Mouse (Mus musculus) MEL (cell line): ENCODE results near the gene Ppp4r3a. TPM values are rescaled to one million over a fixed set of nuclear protein-coding genes. Genes with fewer than 3 reads are reported as not detected.

Source experiments
- DNase-seq: peaks from one replicate; pipeline ENCODE4 v3.0.0; 2011; ENCODE audit warnings: low read depth, low spot score
- H3K27ac ChIP-seq: 2 replicates; pipeline ENCODE4 v1.5.1; 2012; ENCODE audit warnings: low read depth, mild to moderate bottlenecking, control low read depth, low read length, moderate library complexity; ENCODE audit not compliant: control insufficient read depth
- H3K27me3 ChIP-seq, 2 experiments: fragments of 150-350 bp in 1 of 2; sonication (generic) in 1 of 2; 2 replicates each; pipeline ENCODE4 v1.6.1; 2012; ENCODE audit warnings: low read length in 2 of 2, mild to moderate bottlenecking in 2 of 2, improper control_type of control experiment in 1 of 2, moderate library complexity in 1 of 2; ENCODE audit not compliant: insufficient read depth in 2 of 2, control insufficient read depth in 1 of 2
- H3K36me3 ChIP-seq, 2 experiments: 2 replicates each; pipeline ENCODE4 v1.6.1; 2012 to 2014; ENCODE audit warnings: low read length in 2 of 2, improper control_type of control experiment in 1 of 2, inconsistent platforms in 1 of 2, mild to moderate bottlenecking in 1 of 2; ENCODE audit not compliant: insufficient read depth in 2 of 2, control insufficient read depth in 1 of 2
- H3K4me1 ChIP-seq, 2 experiments: fragments of 150-350 bp in 1 of 2; sonication (generic) in 1 of 2; 2 replicates each; pipeline ENCODE4 v1.6.1; 2012; ENCODE audit warnings: low read length in 2 of 2, improper control_type of control experiment in 1 of 2, mild to moderate bottlenecking in 1 of 2; ENCODE audit not compliant: insufficient read depth in 2 of 2, control insufficient read depth in 1 of 2
- H3K4me3 ChIP-seq, 2 experiments: fragments of 150-350 bp in 1 of 2; sonication (generic) in 1 of 2; 2 replicates each; pipeline ENCODE4 v1.5.1; 2012; ENCODE audit warnings: low read depth in 2 of 2, low read length in 2 of 2, mild to moderate bottlenecking in 2 of 2, moderate library complexity in 2 of 2, control low read depth in 1 of 2, improper control_type of control experiment in 1 of 2; ENCODE audit not compliant: control insufficient read depth in 1 of 2, insufficient read depth in 1 of 2
- H3K79me2 ChIP-seq: 2 replicates; pipeline ENCODE4 v1.6.1; 2012; ENCODE audit warnings: mild to moderate bottlenecking, low read length, moderate library complexity; ENCODE audit not compliant: control insufficient read depth, poor library complexity, insufficient read depth
- H3K9ac ChIP-seq: 2 replicates; pipeline ENCODE4 v1.6.1; 2012; ENCODE audit warnings: low read depth, mild to moderate bottlenecking, control low read depth, low read length, moderate library complexity; ENCODE audit not compliant: control insufficient read depth, poor library complexity, severe bottlenecking
- H3K9me3 ChIP-seq: fragments of 150-350 bp; sonication (generic); replicated peaks from 2 replicates; pipeline ENCODE4 v1.6.1; 2012; ENCODE audit warnings: mild to moderate bottlenecking, low read length, improper control_type of control experiment, moderate library complexity; ENCODE audit not compliant: insufficient read depth
- BHLHE40 ChIP-seq: IDR thresholded peaks from 2 replicates; pipeline ENCODE4 v1.6.1; 2012; ENCODE audit warnings: low read depth, mild to moderate bottlenecking, inconsistent platforms, low read length, improper control_type of control experiment, borderline replicate concordance
- CHD2 ChIP-seq: IDR thresholded peaks from 2 replicates; pipeline ENCODE4 v1.6.1; 2011; ENCODE audit warnings: low read length, improper control_type of control experiment
- CTCF ChIP-seq, 3 experiments: IDR thresholded peaks in 2 of 3; conservative IDR thresholded peaks in 1 of 3; 2 replicates each; pipeline ENCODE4 v1.5.1; 2011 to 2012; ENCODE audit warnings: low read length in 3 of 3, low read depth in 2 of 3, mild to moderate bottlenecking in 2 of 3, improper control_type of control experiment in 1 of 3, inconsistent platforms in 1 of 3, mixed read lengths in 1 of 3, moderate library complexity in 1 of 3; ENCODE audit not compliant: control insufficient read depth in 1 of 3, insufficient read depth in 1 of 3, poor library complexity in 1 of 3, severe bottlenecking in 1 of 3
- E2F4 ChIP-seq: IDR thresholded peaks from 2 replicates; pipeline ENCODE4 v1.6.1; 2011; ENCODE audit warnings: low read depth, low read length, improper control_type of control experiment, borderline replicate concordance
- ELF1 ChIP-seq: IDR thresholded peaks from 2 replicates; pipeline ENCODE4 v1.6.1; 2014; ENCODE audit warnings: low read depth, mild to moderate bottlenecking, inconsistent platforms, low read length, improper control_type of control experiment, moderate library complexity
- EP300 ChIP-seq, 2 experiments: IDR thresholded peaks; 2 replicates each; pipeline ENCODE4 v1.6.1; 2011; ENCODE audit warnings: improper control_type of control experiment in 2 of 2, low read length in 2 of 2, low read depth in 1 of 2, mild to moderate bottlenecking in 1 of 2
- ETS1 ChIP-seq: IDR thresholded peaks from 2 replicates; pipeline ENCODE4 v1.6.1; 2012; ENCODE audit warnings: low read depth, mild to moderate bottlenecking, inconsistent platforms, low read length, improper control_type of control experiment, moderate library complexity
- GABPA ChIP-seq: IDR thresholded peaks from 2 replicates; pipeline ENCODE4 v1.6.1; 2012; ENCODE audit warnings: low read depth, mild to moderate bottlenecking, inconsistent platforms, low read length, improper control_type of control experiment, moderate library complexity
- GATA1 ChIP-seq: IDR thresholded peaks from 2 replicates; pipeline ENCODE4 v1.6.1; 2011; ENCODE audit warnings: low read depth, low read length, improper control_type of control experiment
- JUND ChIP-seq: IDR thresholded peaks from 2 replicates; pipeline ENCODE4 v1.6.1; 2011; ENCODE audit warnings: low read depth, mild to moderate bottlenecking, improper control_type of control experiment, low read length
- KAT2A ChIP-seq: conservative IDR thresholded peaks from 2 replicates; pipeline ENCODE4 v1.6.1; 2012; ENCODE audit warnings: low read depth, low read length, improper control_type of control experiment, inconsistent platforms
- MAFK ChIP-seq: IDR thresholded peaks from 2 replicates; pipeline ENCODE4 v1.6.1; 2011; ENCODE audit warnings: low read depth, mild to moderate bottlenecking, low read length, improper control_type of control experiment, borderline replicate concordance
- MAX ChIP-seq: IDR thresholded peaks from 2 replicates; pipeline ENCODE4 v1.6.1; 2011; ENCODE audit warnings: low read length, improper control_type of control experiment
- MEF2A ChIP-seq: IDR thresholded peaks from 2 replicates; pipeline ENCODE4 v1.6.1; 2014; ENCODE audit warnings: low read depth, mild to moderate bottlenecking, inconsistent platforms, low read length, improper control_type of control experiment; ENCODE audit not compliant: poor library complexity, insufficient replicate concordance, severe bottlenecking; ENCODE audit errors: extremely low read depth
- MXI1 ChIP-seq: IDR thresholded peaks from 2 replicates; pipeline ENCODE4 v1.6.1; 2011; ENCODE audit warnings: mild to moderate bottlenecking, low read depth, low read length, improper control_type of control experiment
- MYC ChIP-seq: IDR thresholded peaks from 2 replicates; pipeline ENCODE4 v1.6.1; 2011; ENCODE audit warnings: low read depth, mild to moderate bottlenecking, low read length, improper control_type of control experiment, moderate library complexity
- NELFE ChIP-seq: IDR thresholded peaks from 2 replicates; pipeline ENCODE4 v1.6.1; 2011; ENCODE audit warnings: low read depth, low read length, improper control_type of control experiment
- NRF1 ChIP-seq: IDR thresholded peaks from 2 replicates; pipeline ENCODE4 v1.6.1; 2014; ENCODE audit warnings: low read depth, mild to moderate bottlenecking, inconsistent platforms, low read length, improper control_type of control experiment, moderate library complexity; ENCODE audit not compliant: poor library complexity, insufficient read depth, severe bottlenecking
- POLR2A ChIP-seq, 2 experiments: IDR thresholded peaks; 2 replicates each; pipeline ENCODE4 v1.6.1; 2011 to 2012; ENCODE audit warnings: low read length in 2 of 2, mild to moderate bottlenecking in 2 of 2, control low read depth in 1 of 2, improper control_type of control experiment in 1 of 2, low read depth in 1 of 2, moderate library complexity in 1 of 2; ENCODE audit not compliant: control insufficient read depth in 1 of 2, insufficient read depth in 1 of 2, poor library complexity in 1 of 2
- POLR2AphosphoS5 ChIP-seq: IDR thresholded peaks from 2 replicates; pipeline ENCODE4 v1.6.1; 2012; ENCODE audit warnings: low read depth, borderline replicate concordance, mild to moderate bottlenecking, inconsistent platforms, low read length, moderate library complexity, mixed read lengths
- RAD21 ChIP-seq: IDR thresholded peaks from 2 replicates; pipeline ENCODE4 v1.6.1; 2011; ENCODE audit warnings: mild to moderate bottlenecking, low read depth, low read length, improper control_type of control experiment
- SMC3 ChIP-seq: IDR thresholded peaks from 2 replicates; pipeline ENCODE4 v1.6.1; 2011; ENCODE audit warnings: low read depth, low read length, improper control_type of control experiment
- TAL1 ChIP-seq: IDR thresholded peaks from 2 replicates; pipeline ENCODE4 v1.6.1; 2012; ENCODE audit warnings: mild to moderate bottlenecking, inconsistent platforms, low read length, moderate library complexity, mixed read lengths
- TBP ChIP-seq: IDR thresholded peaks from 2 replicates; pipeline ENCODE4 v1.8.0; 2011; ENCODE audit warnings: low read depth, low read length, improper control_type of control experiment
- TCF12 ChIP-seq: IDR thresholded peaks from 2 replicates; pipeline ENCODE4 v1.6.1; 2014; ENCODE audit warnings: low read depth, mild to moderate bottlenecking, inconsistent platforms, low read length, improper control_type of control experiment, moderate library complexity
- USF1 ChIP-seq: IDR thresholded peaks from 2 replicates; pipeline ENCODE4 v1.6.1; 2014; ENCODE audit warnings: low read depth, mild to moderate bottlenecking, inconsistent platforms, low read length, improper control_type of control experiment, moderate library complexity
- USF2 ChIP-seq, 2 experiments: IDR thresholded peaks; 2 replicates each; pipeline ENCODE4 v1.6.1; 2011 to 2012; ENCODE audit warnings: improper control_type of control experiment in 2 of 2, low read length in 2 of 2, borderline replicate concordance in 1 of 2, inconsistent platforms in 1 of 2, low read depth in 1 of 2, mild to moderate bottlenecking in 1 of 2; ENCODE audit not compliant: insufficient read depth in 1 of 2
- ZC3H11A ChIP-seq: IDR thresholded peaks from 2 replicates; pipeline ENCODE4 v1.6.1; 2012; ENCODE audit warnings: low read depth, mild to moderate bottlenecking, inconsistent platforms, low read length, improper control_type of control experiment
- ZKSCAN1 ChIP-seq: IDR thresholded peaks from 2 replicates; pipeline ENCODE4 v1.6.1; 2012; ENCODE audit warnings: low read depth, mild to moderate bottlenecking, inconsistent platforms, low read length, improper control_type of control experiment, moderate library complexity
- ZNF384 ChIP-seq: IDR thresholded peaks from 2 replicates; pipeline ENCODE4 v1.6.1; 2012; ENCODE audit warnings: low read depth, mild to moderate bottlenecking, inconsistent platforms, low read length, improper control_type of control experiment
- polyA plus RNA-seq, 2 experiments: library from polyadenylated mRNA; stranded (reverse) in 1 of 2; unstranded in 1 of 2; fragments of >175 nt in 1 of 2; fragments of >200 nt in 1 of 2; gene quantifications; 2 replicates each; pipeline versions ENCODE4 v1.2.1 to v1.2.4; 2012; ENCODE audit warnings: low replicate concordance in 2 of 2, low read depth in 1 of 2; ENCODE audit not compliant: insufficient read length in 2 of 2, insufficient read depth in 1 of 2, missing spikeins in 1 of 2
- total RNA-seq: library from RNA; depleted of rRNA; stranded (reverse); fragments of 300-350 nt; gene quantifications from 2 replicates; pipeline ENCODE4 v1.2.3, GENCODE M21; 2012

The Ppp4r3a gene
- total and polyA plus RNA-seq, 3 experiments: 48.5 to 701 (median 61.2) TPM

GRCm38 (mm10) chr12:101019443-101019842, 64.1 kb downstream of the Ppp4r3a start:
- H3K4me1 ChIP-seq: peaks cover 17 to 29% of the 10 kb centered on the region in 2 experiments

GRCm38 (mm10) chr12:101019031-101019430, 64.5 kb downstream of the Ppp4r3a start:
- no peak for DNase-seq
- no peak overlapping the region for H3K9ac ChIP-seq
- H3K27me3 ChIP-seq: no peaks in the 10 kb centered on the region
- no peak overlapping the region for H3K27ac ChIP-seq
- no peak overlapping the region for H3K4me3 ChIP-seq
- TF ChIP-seq USF2 (IDR thresholded peaks at IDR 0.05; ENCODE audit: borderline replicate concordance in 1 of 2, insufficient read depth in 1 of 2, low read depth in 1 of 2, low read length in 2 of 2) (no peak), POLR2A (IDR thresholded peaks at IDR 0.05; ENCODE audit: control insufficient read depth in 1 of 2, insufficient read depth in 1 of 2, low read depth in 1 of 2, low read length in 2 of 2, poor library complexity in 1 of 2) (no peak), TAL1 (no peak), GABPA (no peak), MXI1 (no peak), USF1 (no peak), MYC (no peak), EP300 (IDR thresholded peaks at IDR 0.05; ENCODE audit: low read depth in 1 of 2, low read length in 2 of 2) (no peak), ZNF384 (no peak), GATA1 (no peak), MAX (no peak), ZC3H11A (no peak), ETS1 (no peak), MEF2A (no peak), BHLHE40 (no peak), MAFK (no peak), NELFE (no peak), JUND (no peak)
- TF ChIP-seq, all 39 proteins: peak for 0
- peaks cover 0 to 28% of the 10 kb centered on the region in 2 experiments; a peak in 3 of 4 replicates for H3K36me3 ChIP-seq
- peaks cover 17 to 33% of the 10 kb centered on the region in 2 experiments for H3K4me1 ChIP-seq
- H3K79me2 ChIP-seq: peaks cover 11% of the 10 kb centered on the region
- no peaks in the 10 kb centered on the region for H3K9me3 ChIP-seq

More at GRCm38 (mm10) chr12:101019443-101019842, 64.1 kb downstream of the Ppp4r3a start:
- TF ChIP-seq MAFK (no peak), KAT2A (no peak), CHD2 (no peak), POLR2AphosphoS5 (no peak), RAD21 (no peak), E2F4 (no peak), USF2 (IDR thresholded peaks at IDR 0.05; ENCODE audit: borderline replicate concordance in 1 of 2, insufficient read depth in 1 of 2, low read depth in 1 of 2, low read length in 2 of 2) (no peak), ZKSCAN1 (no peak), ELF1 (no peak), TBP (no peak), SMC3 (no peak), BHLHE40 (no peak), TCF12 (no peak), CTCF (IDR thresholded peaks at IDR 0.05 in 2 of 3, conservative IDR thresholded peaks at IDR 0.05 in 1 of 3; ENCODE audit: control insufficient read depth in 1 of 3, insufficient read depth in 1 of 3, low read depth in 2 of 3, low read length in 3 of 3, poor library complexity in 1 of 3, severe bottlenecking in 1 of 3) (no peak), NRF1 (no peak), MXI1 (no peak)
- no peaks in the 10 kb centered on the region for H3K27me3 ChIP-seq
- no peak overlapping the region for H3K4me3 ChIP-seq
- H3K9ac ChIP-seq: no peak overlapping the region
- H3K9me3 ChIP-seq: no peaks in the 10 kb centered on the region
- no peak overlapping the region for H3K27ac ChIP-seq
- peaks cover 0 to 24% of the 10 kb centered on the region in 2 experiments; a peak in 3 of 4 replicates for H3K36me3 ChIP-seq
- H3K79me2 ChIP-seq: peaks cover 10% of the 10 kb centered on the region
- no peak for DNase-seq
